In genomic region chr13:112529893-112530292, GRCm38 (mm10) we compare ENCODE assay signal across 9 mouse cellular contexts.
DNase-seq lines count a peak whose midpoint lies in the region; ATAC-seq and TF ChIP-seq lines count a peak whose summit lies in the region.
"Had no signal": no experiment of that assay in that cellular context is flagged by ENCODE, and none has a peak within 500 bp of the region (broad histone marks: within the 10 kb centered on the region; RNA-seq: fewer than 3 reads in every experiment).

No protein-coding gene starts in this region.

- H3K36me3 ChIP-seq in CH12.LX (replicated peaks in 1 of 2; ENCODE audit: control insufficient read depth in 1 of 2, insufficient read depth in 1 of 2, low read length in 1 of 2): no peaks in the 10 kb centered on the region
- H3K36me3 ChIP-seq in heart, embryonic 16.5 days (ENCODE audit: control insufficient read depth, insufficient read depth): no peaks in the 10 kb centered on the region
- H3K36me3 ChIP-seq in lung, embryonic 14.5 days (ENCODE audit: insufficient read depth): no peaks in the 10 kb centered on the region
- H3K36me3 ChIP-seq: heart, embryonic 13.5 days had no signal

- peaks cover 0 to 11% of the 10 kb centered on the region in 2 experiments; a peak in 2 of 4 replicates for H3K4me1 ChIP-seq in CH12.LX (ENCODE audit: control insufficient read depth in 1 of 2, insufficient read depth in 2 of 2)
- peaks cover 10% of the 10 kb centered on the region; the same call in 1 of the 2 replicates for H3K4me1 ChIP-seq in bone marrow macrophage, adult 2 months (ENCODE audit: control insufficient read depth, insufficient read depth, low read length)
- 0 out of 2 replicates have a peak, but pooled peaks cover 5% of the 10 kb centered on the region for H3K4me1 ChIP-seq in heart, embryonic 16.5 days (ENCODE audit: control insufficient read depth, insufficient read depth, low read length)
- no peaks in the 10 kb centered on the region for H3K4me1 ChIP-seq in lung, embryonic 14.5 days (ENCODE audit: insufficient read depth)

- dilution Hi-C loops in CH12.LX (cut with MboI; ENCODE audit: extremely low pct_ligation_motif_present, extremely low pct_unique_long_range_greater_than_20kb, low sequenced_read_pairs): no loop called here

- in situ Hi-C loops in CH12.LX (cut with MboI; ENCODE audit: low pct_ligation_motif_present, low pct_unique_long_range_greater_than_20kb, low sequenced_read_pairs): loop anchor here (25.0 kb wide), 1 partner anchor 743 kb away; no protein-coding TSS in a partner anchor

- no peak overlapping the region for H3K9ac ChIP-seq in CH12.LX (ENCODE audit: insufficient read depth, low read depth)
- no peak overlapping the region for H3K9ac ChIP-seq in heart, embryonic 16.5 days (ENCODE audit: low read length)
- H3K9ac ChIP-seq in lung, embryonic 14.5 days: no peak overlapping the region
- H3K9ac ChIP-seq: heart, embryonic 13.5 days had no signal

- H3K4me2 ChIP-seq in CH12.LX (ENCODE audit: insufficient read depth, low read depth, poor library complexity, severe bottlenecking): no peak overlapping the region
- no peak overlapping the region for H3K4me2 ChIP-seq in heart, embryonic 16.5 days (ENCODE audit: low read depth, low read length)
- H3K4me2 ChIP-seq in lung, embryonic 14.5 days: no peak overlapping the region
- H3K4me2 ChIP-seq: heart, embryonic 13.5 days had no signal

- TF ChIP-seq CTCF in CH12.LX (conservative IDR thresholded peaks at IDR 0.05 in 1 of 2, IDR thresholded peaks at IDR 0.05 in 1 of 2; ENCODE audit: low read depth in 2 of 2, low read length in 2 of 2): peak; percentile 73 to 93
- TF ChIP-seq CTCF in bone marrow macrophage, adult 2 months (IDR thresholded peaks at IDR 0.05; ENCODE audit: low read depth, low read length): peak; percentile 90
- TF ChIP-seq CTCF in lung, embryonic 14.5 days (IDR thresholded peaks at IDR 0.05; ENCODE audit: low read depth): peak; percentile 92

- 32% methylated on average over 3 of the region's 3 CpGs for WGBS in heart, embryonic 16.5 days
- WGBS in large intestine, adult 2 months: 18% methylated on average over 3 of the region's 3 CpGs
- 28% methylated on average over 3 of the region's 3 CpGs for WGBS in lung, embryonic 14.5 days

- H3K27ac ChIP-seq in CH12.LX (ENCODE audit: insufficient read depth, low read depth): no peak overlapping the region
- no peak overlapping the region for H3K27ac ChIP-seq in bone marrow macrophage, adult 2 months (ENCODE audit: insufficient read depth, low read depth, low read length)
- H3K27ac ChIP-seq in heart, embryonic 16.5 days (ENCODE audit: low read length): no peak overlapping the region
- no peak overlapping the region for H3K27ac ChIP-seq in lung, embryonic 14.5 days (ENCODE audit: low read depth)
- H3K27ac ChIP-seq: heart, embryonic 13.5 days had no signal

- ATAC-seq in erythroid progenitor cell, adult 5-6 weeks (replicated peaks; ENCODE audit: low FRiP score, poor library complexity, severe bottlenecking): peak; percentile 52
- peak; percentile 65 for ATAC-seq in heart, embryonic 16.5 days (replicated peaks; ENCODE audit: extremely low read depth, insufficient read depth, low FRiP score)
- peak; percentile 60; the same call in 1 of the 2 replicates for ATAC-seq in lung, embryonic 14.5 days (ENCODE audit: insufficient read depth)

- TF ChIP-seq RAD21 in CH12.LX (IDR thresholded peaks at IDR 0.05; ENCODE audit: low read depth, low read length): peak; percentile 92

- no peaks in the 10 kb centered on the region for H3K79me2 ChIP-seq in CH12.LX (replicated peaks; ENCODE audit: control insufficient read depth, extremely low read depth, insufficient read depth, poor library complexity, severe bottlenecking)

- H3K4me3 ChIP-seq in CH12.LX (replicated peaks in 1 of 3; ENCODE audit: low read depth in 2 of 3, low read length in 2 of 3, poor library complexity in 1 of 3): no peak overlapping the region
- no peak overlapping the region for H3K4me3 ChIP-seq in bone marrow macrophage, adult 2 months (ENCODE audit: insufficient read depth, low read length)
- H3K4me3 ChIP-seq in heart, embryonic 16.5 days (ENCODE audit: low read length): no peak overlapping the region
- no peak overlapping the region for H3K4me3 ChIP-seq in lung, embryonic 14.5 days (ENCODE audit: low read depth, low read length)
- H3K4me3 ChIP-seq: heart, embryonic 13.5 days had no signal

- no peaks in the 10 kb centered on the region for H3K27me3 ChIP-seq in CH12.LX (replicated peaks)
- H3K27me3 ChIP-seq in heart, embryonic 16.5 days (ENCODE audit: control insufficient read depth, insufficient read depth, low read length): no peaks in the 10 kb centered on the region
- no peaks in the 10 kb centered on the region for H3K27me3 ChIP-seq in lung, embryonic 14.5 days (ENCODE audit: insufficient read depth, low read length)
- H3K27me3 ChIP-seq: heart, embryonic 13.5 days had no signal

- peaks cover 6% of the 10 kb centered on the region for H3K9me3 ChIP-seq in CH12.LX (replicated peaks; ENCODE audit: low read length)
- H3K9me3 ChIP-seq in heart, embryonic 16.5 days (replicated peaks; ENCODE audit: control insufficient read depth, low read length): peaks cover 5% of the 10 kb centered on the region; the same call in 1 of the 2 replicates
- no peaks in the 10 kb centered on the region for H3K9me3 ChIP-seq in lung, embryonic 14.5 days (ENCODE audit: low read depth, low read length)

- no peak for TF ChIP-seq POLR2A in CH12.LX (IDR thresholded peaks at IDR 0.05; ENCODE audit: low read depth, low read length)
- TF ChIP-seq POLR2A in bone marrow macrophage, adult 2 months (IDR thresholded peaks at IDR 0.05; ENCODE audit: borderline replicate concordance, low read depth, low read length): no peak

- no peak for TF ChIP-seq EP300 in CH12.LX (IDR thresholded peaks at IDR 0.05; ENCODE audit: low read length)

- peak; percentile 77 for DNase-seq in CH12.LX (ENCODE audit: extremely low read depth)
- DNase-seq in large intestine, adult 2 months (ENCODE audit: low read depth, low spot score): peak; percentile 27
- peak; percentile 89 for DNase-seq in lung, embryonic 14.5 days
- DNase-seq in ovary, postnatal 10 days (ENCODE audit: low spot score): peak; percentile 46
- DNase-seq in thymus, postnatal 10 days (ENCODE audit: low spot score in 2 of 2): peak; percentile 42 to 81

TF ChIP-seq in CH12.LX, 34 proteins besides CTCF, POLR2A, EP300 and RAD21:
- TF ChIP-seq MEF2A (IDR thresholded peaks at IDR 0.05; ENCODE audit: borderline replicate concordance, low read depth, low read length): no peak
- TF ChIP-seq TBP (conservative IDR thresholded peaks at IDR 0.05; ENCODE audit: low read depth, low read length): no peak
- no peak for TF ChIP-seq MYC (IDR thresholded peaks at IDR 0.05; ENCODE audit: low read depth, low read length)
- TF ChIP-seq KAT2A (IDR thresholded peaks at IDR 0.05; ENCODE audit: insufficient replicate concordance, low read length): no peak
- peak; percentile 96 for TF ChIP-seq SMC3 (IDR thresholded peaks at IDR 0.05; ENCODE audit: low read depth, low read length)
- TF ChIP-seq NRF1 (IDR thresholded peaks at IDR 0.05; ENCODE audit: low read depth, low read length): no peak
- no peak for TF ChIP-seq NELFE (IDR thresholded peaks at IDR 0.05; ENCODE audit: low read depth, low read length)
- TF ChIP-seq ZC3H11A (IDR thresholded peaks at IDR 0.05; ENCODE audit: low read depth, low read length): peak; percentile 81
- TF ChIP-seq MXI1 (IDR thresholded peaks at IDR 0.05; ENCODE audit: low read depth, low read length): peak; percentile 36; the same call in 1 of the 2 replicates
- TF ChIP-seq USF2 (conservative IDR thresholded peaks at IDR 0.05; ENCODE audit: low read depth, low read length): no peak
- peak; percentile 60; the same call in 1 of the 2 replicates for TF ChIP-seq IRF4 (IDR thresholded peaks at IDR 0.05; ENCODE audit: low read depth, low read length)

Comparison
In these comparisons a context has a peak if more than half of its experiments do, and no peak if none do; other contexts are left out.
1. DNase-seq: peak in every context shown above with its lines; median percentile 89 in lung, embryonic 14.5 days; 77 in CH12.LX; 62 in thymus, postnatal 10 days; 46 in ovary, postnatal 10 days; 27 in large intestine, adult 2 months.